Mouse (Mus musculus) bone marrow, adult 2 months (tissue): Measurements from ENCODE around the gene Rexo1. TPM values are rescaled to one million over a fixed set of nuclear protein-coding genes. Genes with fewer than 3 reads are reported as not detected.

ENCODE experiments used
- H3K27ac ChIP-seq: fragments of 200-500 bp; 2 replicates; pipeline ENCODE4 v1.5.1; 2012; ENCODE audit warnings: low read depth, mild to moderate bottlenecking, control low read depth, inconsistent platforms, low read length; ENCODE audit not compliant: control insufficient read depth, poor library complexity, insufficient read depth
- H3K4me1 ChIP-seq: fragments of 200-500 bp; 2 replicates; pipeline ENCODE4 v1.6.1; 2011; ENCODE audit warnings: low read length; ENCODE audit not compliant: control insufficient read depth, insufficient read depth
- H3K4me3 ChIP-seq: fragments of 200-500 bp; replicated peaks from 2 replicates; pipeline ENCODE3; 2011; ENCODE audit warnings: mild to moderate bottlenecking, low read depth, low read length, control low read depth; ENCODE audit not compliant: control insufficient read depth
- CTCF ChIP-seq: fragments of 200-500 bp; IDR thresholded peaks from 2 replicates; pipeline ENCODE4 v1.5.1; 2011; ENCODE audit warnings: low read length, control low read depth; ENCODE audit not compliant: control insufficient read depth, insufficient read depth
- POLR2A ChIP-seq: fragments of 200-500 bp; IDR thresholded peaks from 2 replicates; pipeline ENCODE4 v1.6.1; 2011; ENCODE audit warnings: low read depth, mild to moderate bottlenecking, control low read depth, low read length, borderline replicate concordance; ENCODE audit not compliant: control insufficient read depth
- WGBS: fragments of 180-500 bp; shearing (Covaris S2); methylation state at CpG from one replicate; pipeline ENCODE4 v1.1.7; 2018; 5-methylcytosine and 5-hydroxymethylcytosine counted together
- polyA plus RNA-seq: library from polyadenylated mRNA; stranded (reverse); fragments of >200 nt; gene quantifications from 2 replicates; pipeline ENCODE4 v1.2.4, GENCODE M21; 2011; ENCODE audit warnings: low replicate concordance; ENCODE audit not compliant: missing spikeins, insufficient read depth, insufficient read length

Gene Rexo1
- polyA plus RNA-seq, 1 experiment = 55.3 TPM

DNA sequence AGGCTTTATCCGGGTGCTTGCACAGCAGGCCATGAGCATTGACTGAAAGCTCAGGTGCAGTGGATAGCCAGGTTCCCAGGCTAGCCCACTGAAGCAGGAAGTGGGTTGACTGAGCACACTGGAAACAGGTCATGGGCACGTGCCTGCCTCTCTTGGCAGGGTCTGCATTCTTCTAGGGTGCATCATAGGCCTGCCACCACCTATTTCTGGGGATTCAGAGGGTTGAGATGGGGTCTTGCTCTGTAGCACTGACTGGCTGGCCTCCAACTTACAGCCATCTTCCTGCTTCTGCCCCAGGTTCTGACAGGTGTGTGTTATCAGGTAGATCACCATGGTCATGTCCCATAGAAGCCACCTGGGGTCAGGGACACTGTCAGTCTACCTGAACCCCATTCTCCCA is 43.6 kb upstream of the Rexo1 start:
- Histone ChIP-seq H3K27ac (no peak overlapping the region), H3K4me1 (peaks cover 4% of the 10 kb centered on the region; the same call in 1 of the 2 replicates), H3K4me3 (no peak overlapping the region)
- WGBS = 74% methylated on average over 2 of the region's 2 CpGs
- TF ChIP-seq CTCF (no peak), POLR2A (no peak)

DNA sequence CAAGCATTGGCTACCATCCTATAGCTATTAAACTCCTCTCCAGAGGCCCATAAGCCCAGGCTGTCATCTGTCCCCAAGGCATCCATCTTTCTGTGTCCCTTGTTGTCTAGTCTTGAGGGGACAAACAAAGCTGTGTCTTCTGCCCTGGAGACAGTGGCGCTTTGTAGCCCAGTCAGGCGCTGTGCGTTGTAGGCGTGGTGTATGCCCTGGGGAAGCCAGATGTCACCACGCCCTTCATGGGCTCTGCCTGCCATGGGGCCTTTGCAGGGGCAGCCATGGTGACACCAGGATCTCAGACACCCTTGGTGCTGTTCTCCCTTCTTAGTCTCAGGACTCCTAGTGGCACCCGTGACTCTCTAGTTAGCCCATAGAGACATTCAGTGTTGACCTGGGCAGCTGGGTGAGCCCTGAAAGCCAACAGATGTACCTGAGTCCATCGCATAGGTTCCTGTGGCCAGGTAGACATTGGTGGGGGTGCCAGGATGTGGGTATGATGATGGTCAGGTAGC is 42.7 kb upstream of the Rexo1 start:
- TF ChIP-seq POLR2A = peak; percentile 19; the same call in 1 of the 2 replicates
- TF ChIP-seq CTCF = no peak
- 53% methylated on average over 7 of the region's 7 CpGs for whole genome bisulfite sequencing
- peak overlapping the region; percentile 83 for H3K27ac ChIP-seq
- H3K4me3 ChIP-seq = no peak overlapping the region
- peaks cover 2% of the 10 kb centered on the region; the same call in 1 of the 2 replicates for H3K4me1 ChIP-seq

DNA sequence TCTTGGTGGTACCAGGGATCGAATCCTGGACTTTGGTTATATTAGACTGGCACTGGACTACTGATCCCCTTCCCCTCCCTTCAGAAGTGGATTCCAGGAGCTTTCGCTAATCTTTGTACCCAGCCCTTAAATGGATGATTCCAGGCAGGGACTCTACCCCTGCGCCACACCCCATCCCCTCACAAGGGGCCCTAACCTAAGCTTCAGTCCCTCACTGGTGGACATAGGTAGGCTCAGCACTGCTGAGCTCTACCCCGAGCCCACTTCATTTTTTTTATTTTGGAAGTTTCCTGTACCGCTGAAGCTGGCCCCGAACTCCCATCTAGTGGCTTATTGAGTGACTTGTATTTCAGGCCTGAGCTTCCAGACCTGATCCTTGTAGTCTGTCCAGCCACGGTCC is 42.0 kb upstream of the Rexo1 start:
- TF ChIP-seq CTCF = no peak
- no peak for TF ChIP-seq POLR2A
- 19% methylated on average over 7 of the region's 7 CpGs for WGBS
- Histone ChIP-seq H3K4me1 (peaks cover 2% of the 10 kb centered on the region; the same call in 1 of the 2 replicates), H3K4me3 (peak overlapping the region; percentile 94), H3K27ac (peak overlapping the region; percentile 83)

DNA sequence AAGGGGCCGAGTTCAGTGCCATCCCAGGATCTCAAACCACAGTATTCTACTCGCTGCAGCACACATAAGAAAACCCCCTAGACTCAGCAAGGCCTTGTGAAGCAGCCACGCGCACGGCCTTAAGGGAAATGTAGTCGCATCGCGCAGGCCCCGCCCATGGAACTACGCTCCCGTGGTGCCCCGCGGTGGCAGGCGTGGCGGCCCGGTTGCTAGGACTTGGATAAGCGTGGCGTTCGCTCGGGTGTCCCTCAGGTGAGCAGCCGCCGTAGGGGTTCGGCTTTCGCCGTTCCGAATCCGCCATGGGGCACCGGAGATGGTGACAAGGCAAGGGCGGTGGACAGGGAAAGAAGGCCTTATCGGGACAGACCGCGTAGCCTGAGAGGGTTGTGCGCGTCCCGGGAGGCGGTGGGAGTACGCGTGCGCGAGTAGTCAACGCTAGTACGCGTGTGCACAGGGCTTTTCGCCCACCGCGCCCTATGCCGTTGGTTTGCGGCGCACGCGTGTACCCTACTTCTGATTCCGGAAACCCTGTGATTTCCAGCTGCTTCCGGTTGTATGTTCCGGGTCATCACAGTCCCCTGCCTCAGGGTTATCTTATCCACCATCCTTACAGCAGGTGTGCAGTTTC is 41.5 kb upstream of the Rexo1 start, which contains the start of the genes Scamp4 and Adat3:
TSS of gene Scamp4 (plus strand) at position 175 of the 628 bp plus-strand sequence.
TSS of gene Adat3 (plus strand) at position 183 of the 628 bp plus-strand sequence.
- Histone ChIP-seq H3K4me3 (peak within 1 kb of the TSS; percentile 94), H3K4me1 (peaks cover 2% of the 10 kb centered on the region; the same call in 1 of the 2 replicates), H3K27ac (peak within 1 kb of the TSS; percentile 83)
- WGBS = under 1% methylated on average over 54 of the region's 54 CpGs
- TF ChIP-seq POLR2A (peak; percentile 67; the same call in 1 of the 2 replicates), CTCF (peak; percentile 7; the same call in 1 of the 2 replicates)

DNA sequence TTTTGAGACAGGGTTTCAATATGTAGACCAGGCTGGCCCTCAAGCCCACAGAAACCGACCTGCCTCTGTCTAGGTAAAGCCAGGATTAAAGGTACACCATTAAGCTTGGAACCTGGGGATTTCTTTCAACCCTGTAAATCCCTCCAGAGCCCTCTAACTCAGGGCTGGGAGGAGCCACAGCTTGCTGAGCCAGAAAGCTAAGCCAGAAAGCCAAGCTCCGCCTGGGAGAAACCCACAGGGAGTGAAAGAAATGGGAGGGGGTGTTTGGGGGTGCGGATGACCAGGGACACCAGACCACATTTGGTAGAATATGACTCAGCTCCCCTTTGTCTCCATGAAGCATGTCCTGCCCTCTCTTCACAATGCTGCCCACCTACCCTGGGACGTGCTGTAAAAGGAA is 35.0 kb upstream of the Rexo1 start:
- WGBS = 70% methylated on average over 4 of the region's 4 CpGs
- H3K4me1 ChIP-seq = no peaks in the 10 kb centered on the region; the same call in 1 of the 2 replicates
- H3K27ac ChIP-seq = no peak overlapping the region
- H3K4me3 ChIP-seq = no peak overlapping the region
- no peak for TF ChIP-seq CTCF
- TF ChIP-seq POLR2A = no peak

DNA sequence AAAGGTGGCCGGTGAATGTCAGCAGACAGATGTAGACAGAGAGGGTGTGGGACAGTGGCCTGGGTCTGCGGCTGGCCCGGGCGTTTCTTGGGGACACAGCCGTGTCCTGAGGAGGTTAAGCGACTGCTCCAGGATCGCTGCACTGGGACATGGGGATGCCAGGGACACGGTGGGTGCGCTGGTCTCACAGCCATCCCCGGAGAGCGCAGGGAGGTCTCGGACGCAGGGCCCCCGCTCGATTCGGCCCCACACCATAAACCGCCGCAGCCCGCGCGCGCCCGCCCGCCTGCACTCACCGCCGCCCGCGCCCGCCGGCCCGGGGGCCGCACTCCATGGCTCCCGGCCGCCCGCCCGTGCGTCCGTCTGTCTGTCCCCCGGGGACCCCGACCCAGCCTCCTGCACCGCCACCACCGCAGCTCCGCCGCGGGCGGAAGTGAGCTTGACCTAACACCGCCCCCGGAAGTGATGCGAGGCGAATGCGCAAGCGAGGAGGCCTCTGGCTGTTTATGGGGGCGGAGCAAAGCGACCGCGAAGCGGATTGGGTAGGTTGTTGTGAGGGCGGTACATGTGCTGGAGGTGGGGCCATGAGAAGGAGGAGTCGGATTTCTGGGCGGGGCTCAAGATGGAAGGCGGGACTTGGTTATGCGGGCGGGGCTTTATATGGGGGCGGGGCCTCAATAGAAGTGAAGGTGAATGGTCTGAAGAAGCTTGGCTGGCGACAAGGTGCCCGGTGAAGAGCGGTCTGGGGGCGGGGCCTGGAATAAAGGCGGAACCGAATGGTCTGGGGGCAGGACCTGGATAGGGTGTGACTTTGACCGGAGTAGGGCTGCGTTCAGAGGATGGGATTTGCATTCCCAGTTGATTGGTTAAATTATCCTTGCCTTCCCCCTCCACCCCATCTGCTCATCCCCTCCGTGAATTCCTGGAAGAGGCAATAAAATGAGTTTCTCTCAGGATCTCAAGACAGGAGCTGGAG is 28.8 kb upstream of the Rexo1 start, which contains the start of gene Abhd17a:
TSS of gene Abhd17a (minus strand) at position 463 of the 976 bp plus-strand sequence.
- Histone ChIP-seq H3K4me3 (peak within 1 kb of the TSS; percentile 92), H3K4me1 (peaks cover 2% of the 10 kb centered on the region; the same call in 1 of the 2 replicates), H3K27ac (peak within 1 kb of the TSS; percentile 81)
- no peak for TF ChIP-seq CTCF
- peak; percentile 75; the same call in 1 of the 2 replicates for TF ChIP-seq POLR2A
- WGBS = under 1% methylated on average over 73 of the region's 73 CpGs

DNA sequence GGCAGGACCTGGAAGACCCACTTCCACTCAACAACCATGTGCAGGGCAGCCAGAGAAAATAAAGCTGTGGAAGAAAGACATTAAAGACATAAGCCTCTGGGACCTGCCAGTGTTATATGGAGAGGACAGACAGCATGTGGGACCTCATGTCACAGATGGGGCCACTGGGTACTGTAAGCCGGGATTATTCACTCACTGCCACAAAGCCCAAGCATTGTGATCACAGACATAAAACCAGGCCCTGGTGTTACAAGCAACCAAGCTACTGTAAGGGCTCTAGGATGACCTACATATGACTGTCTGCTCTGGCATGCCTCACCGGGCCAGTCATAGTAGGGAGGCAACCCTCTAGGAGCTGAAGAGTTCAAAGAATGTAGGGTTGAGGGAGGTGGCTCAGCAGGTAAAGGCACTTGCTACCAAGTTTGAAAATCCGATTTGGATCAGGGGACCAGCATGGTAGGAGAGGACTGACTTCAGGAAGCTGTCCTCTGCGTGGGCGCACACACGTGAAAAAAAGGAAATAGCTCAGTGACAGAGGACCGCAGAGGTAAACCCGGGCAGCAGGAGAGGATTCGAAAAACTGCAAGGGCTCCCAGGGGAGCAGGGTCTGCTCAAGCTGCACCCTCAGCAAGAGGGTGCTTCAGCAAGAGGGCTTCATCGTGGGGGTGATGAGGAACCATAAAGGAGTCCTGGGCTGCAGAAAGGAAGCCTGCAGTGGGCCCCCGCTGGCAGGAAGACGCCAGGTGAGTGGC is 27.9 kb upstream of the Rexo1 start:
- WGBS = 3% methylated on average over 12 of the region's 12 CpGs
- TF ChIP-seq POLR2A (no peak), CTCF (no peak)
- Histone ChIP-seq H3K27ac (peak overlapping the region; percentile 81), H3K4me3 (peak overlapping the region; percentile 92), H3K4me1 (peaks cover 2% of the 10 kb centered on the region; the same call in 1 of the 2 replicates)
